Mouse (Mus musculus): ENCODE measurements around the gene Folr1. TPM values are rescaled to one million over a fixed set of nuclear protein-coding genes. Genes with fewer than 3 reads are reported as not detected.

Folr1 gene
- total RNA-seq, 2 experiments from 2014 or later = not detected

- ATAC-seq (replicated peaks; ENCODE audit: poor library complexity, severe bottlenecking) = no peak
These were observed 1.5 kb downstream of the Folr1 start for GRCm38 (mm10) chr7:101869163-101869500.

- no peak for ATAC-seq (replicated peaks; ENCODE audit: poor library complexity, severe bottlenecking)
These were observed 2.1 kb downstream of the Folr1 start for GRCm38 (mm10) chr7:101868241-101869162.

GRCm38 (mm10) chr7:101867482-101867881 lies 3.1 kb downstream of the Folr1 start:
- ATAC-seq (replicated peaks; ENCODE audit: poor library complexity, severe bottlenecking) = no peak

GRCm38 (mm10) chr7:101866491-101867265 lies 3.9 kb downstream of the Folr1 start:
- no peak for ATAC-seq (replicated peaks; ENCODE audit: poor library complexity, severe bottlenecking)

GRCm38 (mm10) chr7:101863415-101863814 lies 7.2 kb downstream of the Folr1 start, which contains the start of gene Anapc15:
Gene Anapc15 (plus strand): TSS chr7:101863715.
- peak; percentile 35; the same call in 1 of the 2 replicates for ATAC-seq (replicated peaks; ENCODE audit: poor library complexity, severe bottlenecking)

- no peak for ATAC-seq (replicated peaks; ENCODE audit: poor library complexity, severe bottlenecking)
These were observed 8.3 kb downstream of the Folr1 start for GRCm38 (mm10) chr7:101862291-101862690.

GRCm38 (mm10) chr7:101860978-101861377 lies 9.6 kb downstream of the Folr1 start:
- ATAC-seq (replicated peaks; ENCODE audit: poor library complexity, severe bottlenecking) = no peak

- ATAC-seq (replicated peaks; ENCODE audit: poor library complexity, severe bottlenecking) = peak; percentile 60
These were observed 12.2 kb downstream of the Folr1 start for GRCm38 (mm10) chr7:101858362-101858761.

GRCm38 (mm10) chr7:101857094-101857493 lies 13.5 kb downstream of the Folr1 start, which contains the start of gene Folr2:
Gene Folr2 (minus strand): TSS chr7:101857194.
- peak; percentile 76 for ATAC-seq (replicated peaks; ENCODE audit: poor library complexity, severe bottlenecking)

GRCm38 (mm10) chr7:101853816-101854215 lies 16.8 kb downstream of the Folr1 start:
- no peak for ATAC-seq (replicated peaks; ENCODE audit: poor library complexity, severe bottlenecking)

GRCm38 (mm10) chr7:101852846-101853245 lies 17.7 kb downstream of the Folr1 start:
- ATAC-seq (replicated peaks; ENCODE audit: poor library complexity, severe bottlenecking) = no peak

- ATAC-seq (replicated peaks; ENCODE audit: poor library complexity, severe bottlenecking) = peak; percentile 84
These were observed 18.9 kb downstream of the Folr1 start for GRCm38 (mm10) chr7:101851689-101852088.

GRCm38 (mm10) chr7:101847934-101848333 lies 22.7 kb downstream of the Folr1 start:
- ATAC-seq (replicated peaks; ENCODE audit: poor library complexity, severe bottlenecking) = peak; percentile 39

GRCm38 (mm10) chr7:101844186-101844585 lies 26.4 kb downstream of the Folr1 start:
- no peak for ATAC-seq (replicated peaks; ENCODE audit: poor library complexity, severe bottlenecking)

- peak; percentile 36 for ATAC-seq (replicated peaks; ENCODE audit: poor library complexity, severe bottlenecking)
These were observed 32.7 kb downstream of the Folr1 start, which contains the start of gene Inppl1 for GRCm38 (mm10) chr7:101837606-101838471. Gene Inppl1 (minus strand): TSS chr7:101838229.

- 0 out of 2 replicates have a peak, but pooled peaks have one; percentile 1 for ATAC-seq (replicated peaks; ENCODE audit: poor library complexity, severe bottlenecking)
These were observed 33.4 kb downstream of the Folr1 start for GRCm38 (mm10) chr7:101837154-101837605.

GRCm38 (mm10) chr7:101836271-101837153 lies 34.1 kb downstream of the Folr1 start:
- peak; percentile 48 for ATAC-seq (replicated peaks; ENCODE audit: poor library complexity, severe bottlenecking)

GRCm38 (mm10) chr7:101835457-101836109 lies 35.0 kb downstream of the Folr1 start:
- ATAC-seq (replicated peaks; ENCODE audit: poor library complexity, severe bottlenecking) = no peak

Measured in granulocyte monocyte progenitor cell, adult 5-6 weeks (primary cell).